Mouse (Mus musculus): ENCODE results near the gene Baz2b. TPM values are rescaled to one million over a fixed set of nuclear protein-coding genes. Genes with fewer than 3 reads are reported as not detected.

Gene Baz2b
- polyA plus RNA-seq, 1 experiment: 276 TPM

DNA sequence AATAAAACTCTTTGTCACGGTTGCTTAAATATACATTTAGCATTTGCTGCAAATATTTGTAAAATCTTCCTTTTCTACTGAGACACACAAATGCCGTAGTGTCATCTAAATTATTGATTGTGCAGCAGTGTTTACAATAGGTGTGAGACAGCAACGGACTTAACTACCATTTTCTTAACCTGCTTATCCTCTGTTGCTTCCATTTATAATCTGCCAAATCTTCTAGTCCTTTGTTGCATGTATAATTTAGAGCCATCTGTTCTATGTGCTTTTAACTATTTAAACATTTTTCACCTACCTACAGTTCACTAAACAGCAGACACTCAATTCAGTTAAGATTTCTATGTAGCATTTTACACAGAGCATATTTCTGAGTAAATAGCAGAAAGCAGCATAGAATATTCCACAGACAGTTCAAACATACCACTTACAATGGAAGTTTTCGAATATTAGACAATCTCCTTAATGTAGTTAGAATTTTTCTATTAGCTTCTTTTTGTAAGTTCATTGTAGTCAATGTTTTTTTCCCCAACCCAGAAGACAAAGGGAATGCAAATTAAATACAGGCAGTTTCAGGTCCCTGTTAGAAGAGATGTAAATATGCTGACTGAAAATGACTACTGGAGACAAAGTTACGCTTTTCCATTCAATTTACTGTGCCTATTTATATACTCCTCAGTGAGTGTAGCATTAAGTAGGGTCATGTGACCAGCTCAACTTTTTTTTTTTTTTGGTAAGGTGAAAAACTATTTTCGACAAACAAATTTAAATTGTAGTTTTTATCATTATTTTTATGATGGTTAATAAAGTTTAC, 86.4 kb downstream of the Baz2b start:
- WGBS: 40% methylated on average over 6 of the region's 6 CpGs
- TF ChIP-seq CTCF (IDR thresholded peaks at IDR 0.05; ENCODE audit: insufficient read depth, low read depth, low read length) (no peak), POLR2A (IDR thresholded peaks at IDR 0.05; ENCODE audit: insufficient read depth, low read depth, low read length) (no peak)
- Histone ChIP-seq H3K27ac (ENCODE audit: insufficient read depth, low read depth, low read length) (no peak overlapping the region), H3K4me3 (ENCODE audit: insufficient read depth, low read depth, low read length) (no peak overlapping the region), H3K4me1 (ENCODE audit: control insufficient read depth, insufficient read depth, low read length) (no peaks in the 10 kb centered on the region; the same call in 1 of the 2 replicates)

DNA sequence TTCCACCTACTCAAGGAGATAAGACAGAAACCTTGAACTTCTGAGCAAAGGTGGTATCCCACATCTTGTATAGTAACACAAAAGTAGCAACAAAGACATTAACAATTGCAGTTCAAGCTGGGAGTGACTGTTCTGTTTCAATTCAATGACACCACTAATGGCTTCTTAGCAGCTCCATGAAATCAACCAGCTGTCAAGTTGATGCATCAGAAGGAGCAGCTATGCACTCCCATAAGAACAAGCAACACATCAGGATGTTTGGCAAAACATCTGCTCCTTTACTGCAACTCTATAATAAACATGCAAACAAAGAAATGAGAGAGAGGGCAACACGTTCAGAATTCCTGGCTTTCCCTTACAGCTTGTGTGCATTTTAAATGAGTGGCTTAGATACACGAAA, 87.5 kb downstream of the Baz2b start:
- Histone ChIP-seq H3K4me3 (ENCODE audit: insufficient read depth, low read depth, low read length) (no peak overlapping the region), H3K4me1 (ENCODE audit: control insufficient read depth, insufficient read depth, low read length) (peaks cover 2% of the 10 kb centered on the region; the same call in 1 of the 2 replicates), H3K27ac (ENCODE audit: insufficient read depth, low read depth, low read length) (no peak overlapping the region)
- TF ChIP-seq CTCF (IDR thresholded peaks at IDR 0.05; ENCODE audit: insufficient read depth, low read depth, low read length) (no peak), POLR2A (IDR thresholded peaks at IDR 0.05; ENCODE audit: insufficient read depth, low read depth, low read length) (no peak)
- WGBS: 45% methylated on average over 2 of the region's 2 CpGs

GRCm38 (mm10) chr2:60120681-60121080, 89.0 kb downstream of the Baz2b start:
- TF ChIP-seq POLR2A (IDR thresholded peaks at IDR 0.05; ENCODE audit: insufficient read depth, low read depth, low read length): no peak
- TF ChIP-seq CTCF (IDR thresholded peaks at IDR 0.05; ENCODE audit: insufficient read depth, low read depth, low read length): no peak
- H3K4me3 ChIP-seq (ENCODE audit: insufficient read depth, low read depth, low read length): no peak overlapping the region
- no peak overlapping the region for H3K27ac ChIP-seq (ENCODE audit: insufficient read depth, low read depth, low read length)
- 0 out of 2 replicates have a peak, but pooled peaks cover 2% of the 10 kb centered on the region for H3K4me1 ChIP-seq (ENCODE audit: control insufficient read depth, insufficient read depth, low read length)
- 73% methylated on average over 2 of the region's 2 CpGs for WGBS

GRCm38 (mm10) chr2:60118684-60119558, 90.7 kb downstream of the Baz2b start:
- TF ChIP-seq POLR2A (IDR thresholded peaks at IDR 0.05; ENCODE audit: insufficient read depth, low read depth, low read length) (no peak), CTCF (IDR thresholded peaks at IDR 0.05; ENCODE audit: insufficient read depth, low read depth, low read length) (no peak)
- 70% methylated on average over 10 of the region's 10 CpGs for WGBS

GRCm38 (mm10) chr2:60117867-60118266, 91.8 kb downstream of the Baz2b start:
- H3K27ac ChIP-seq (ENCODE audit: insufficient read depth, low read depth, low read length): no peak overlapping the region
- TF ChIP-seq POLR2A (IDR thresholded peaks at IDR 0.05; ENCODE audit: insufficient read depth, low read depth, low read length) (no peak), CTCF (IDR thresholded peaks at IDR 0.05; ENCODE audit: insufficient read depth, low read depth, low read length) (no peak)
- no peak overlapping the region for H3K4me3 ChIP-seq (ENCODE audit: insufficient read depth, low read depth, low read length)
- 0 out of 2 replicates have a peak, but pooled peaks cover 2% of the 10 kb centered on the region for H3K4me1 ChIP-seq (ENCODE audit: control insufficient read depth, insufficient read depth, low read length)
- WGBS: 56% methylated on average over 9 of the region's 9 CpGs

More at GRCm38 (mm10) chr2:60118684-60119558, 90.7 kb downstream of the Baz2b start:
- Histone ChIP-seq H3K4me1 (ENCODE audit: control insufficient read depth, insufficient read depth, low read length) (0 out of 2 replicates have a peak, but pooled peaks cover 2% of the 10 kb centered on the region), H3K27ac (ENCODE audit: insufficient read depth, low read depth, low read length) (no peak overlapping the region), H3K4me3 (ENCODE audit: insufficient read depth, low read depth, low read length) (no peak overlapping the region)

DNA sequence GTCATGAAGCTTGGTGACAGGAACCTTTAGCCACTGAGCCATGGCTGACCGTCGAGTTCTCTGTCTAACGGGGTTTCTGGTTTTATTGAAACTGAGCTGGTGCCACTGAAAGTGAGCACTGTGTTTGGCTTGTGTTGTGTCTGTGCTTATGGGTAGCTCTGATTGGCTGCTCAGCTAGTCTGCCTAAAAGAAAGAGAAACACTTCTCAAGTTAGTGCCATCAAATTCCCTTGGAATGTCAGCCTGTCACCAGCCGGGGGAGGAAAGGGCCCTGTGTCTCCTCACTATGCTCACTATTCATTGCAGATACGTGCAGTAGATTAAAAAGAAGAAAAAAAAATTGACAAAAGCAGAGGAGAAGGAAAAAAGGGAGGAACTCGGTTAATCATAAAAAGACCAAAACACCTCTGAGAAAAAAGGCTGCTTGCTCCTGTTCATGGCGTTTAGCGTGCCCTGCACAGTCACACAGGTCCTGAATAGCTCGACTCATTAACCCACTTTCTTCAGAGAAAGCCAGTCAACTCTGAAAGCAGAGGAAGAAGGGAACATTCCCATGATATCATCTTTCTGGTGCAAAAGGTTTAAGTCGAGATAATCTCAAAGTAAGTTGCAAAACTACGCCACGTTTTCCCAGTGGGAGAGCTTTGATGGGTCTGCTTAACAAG, 93.6 kb downstream of the Baz2b start:
- 0 out of 2 replicates have a peak, but pooled peaks cover 2% of the 10 kb centered on the region for H3K4me1 ChIP-seq (ENCODE audit: control insufficient read depth, insufficient read depth, low read length)
- TF ChIP-seq POLR2A (IDR thresholded peaks at IDR 0.05; ENCODE audit: insufficient read depth, low read depth, low read length): no peak
- TF ChIP-seq CTCF (IDR thresholded peaks at IDR 0.05; ENCODE audit: insufficient read depth, low read depth, low read length): no peak
- 72% methylated on average over 12 of the region's 12 CpGs for WGBS
- no peak overlapping the region for H3K4me3 ChIP-seq (ENCODE audit: insufficient read depth, low read depth, low read length)
- H3K27ac ChIP-seq (ENCODE audit: insufficient read depth, low read depth, low read length): no peak overlapping the region

DNA sequence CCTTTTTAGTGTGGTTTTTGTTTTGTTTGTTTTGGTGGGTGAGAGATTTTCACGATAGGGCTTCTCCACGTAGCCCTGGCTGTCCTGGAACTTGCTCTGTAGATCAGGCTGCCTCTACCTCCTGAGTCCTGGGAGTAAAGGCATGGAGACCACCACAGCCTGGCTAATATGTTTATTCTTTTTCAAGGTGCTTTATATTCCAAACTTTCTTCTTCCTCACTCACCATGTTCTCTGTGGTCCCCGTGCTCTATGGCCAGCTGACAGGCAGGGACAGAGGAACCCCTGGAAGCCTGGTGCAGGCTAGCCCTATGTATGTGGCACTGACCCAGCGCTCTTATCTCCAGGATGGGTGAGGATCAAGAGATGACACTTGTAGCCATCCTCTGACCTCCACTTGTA, 94.7 kb downstream of the Baz2b start:
- no peak overlapping the region for H3K4me3 ChIP-seq (ENCODE audit: insufficient read depth, low read depth, low read length)
- H3K4me1 ChIP-seq (ENCODE audit: control insufficient read depth, insufficient read depth, low read length): 0 out of 2 replicates have a peak, but pooled peaks cover 2% of the 10 kb centered on the region
- TF ChIP-seq CTCF (IDR thresholded peaks at IDR 0.05; ENCODE audit: insufficient read depth, low read depth, low read length) (no peak), POLR2A (IDR thresholded peaks at IDR 0.05; ENCODE audit: insufficient read depth, low read depth, low read length) (no peak)
- 93% methylated on average over 4 of the region's 4 CpGs for WGBS
- H3K27ac ChIP-seq (ENCODE audit: insufficient read depth, low read depth, low read length): no peak overlapping the region
